Mouse (Mus musculus): ENCODE results near the gene Fthl17a.

Fthl17a gene

DNA sequence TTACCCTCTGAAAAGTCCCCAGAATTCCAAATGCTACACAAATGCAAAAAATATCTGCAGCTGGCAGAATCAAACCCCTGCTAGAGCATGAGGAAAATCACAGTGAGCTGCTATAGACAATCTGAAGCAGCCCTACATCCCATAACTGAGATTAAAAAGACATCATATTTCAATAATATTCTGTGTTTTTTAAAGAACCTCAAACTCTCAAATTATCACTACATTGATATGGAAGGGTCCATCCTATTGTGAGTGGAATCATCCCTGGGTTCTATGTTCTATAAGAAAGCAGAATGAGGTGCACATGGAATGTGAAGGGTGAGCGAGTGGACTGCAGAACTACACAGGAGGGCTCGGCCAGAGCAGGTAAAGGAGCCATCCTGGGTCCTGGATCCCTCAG lies at the start of gene Fthl17a:
Gene Fthl17a (plus strand): TSS at position 301 of the 400 bp plus-strand sequence.
- no peak for DNase-seq (ENCODE audit: low spot score in 2 of 2)

DNA sequence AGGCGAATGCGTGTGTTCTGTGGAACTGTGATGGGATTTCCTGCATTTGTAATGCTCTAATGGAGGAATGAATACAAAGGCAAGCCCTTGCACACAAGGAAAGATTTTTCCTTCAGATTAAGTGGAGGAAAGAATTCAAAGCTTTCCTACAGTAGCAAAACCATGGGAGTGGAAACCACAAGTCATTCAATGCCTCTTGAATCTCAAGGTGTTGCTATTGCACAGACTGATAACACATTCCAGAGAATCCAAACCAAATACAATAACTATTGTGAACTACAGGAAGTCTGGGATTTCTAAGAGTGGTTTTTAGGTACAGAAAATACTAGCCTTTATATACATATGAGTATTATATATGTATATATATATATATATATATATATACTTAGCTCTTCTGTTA lies 42.5 kb upstream of the Fthl17a start:
- no peak for DNase-seq (ENCODE audit: low spot score in 2 of 2)

DNA sequence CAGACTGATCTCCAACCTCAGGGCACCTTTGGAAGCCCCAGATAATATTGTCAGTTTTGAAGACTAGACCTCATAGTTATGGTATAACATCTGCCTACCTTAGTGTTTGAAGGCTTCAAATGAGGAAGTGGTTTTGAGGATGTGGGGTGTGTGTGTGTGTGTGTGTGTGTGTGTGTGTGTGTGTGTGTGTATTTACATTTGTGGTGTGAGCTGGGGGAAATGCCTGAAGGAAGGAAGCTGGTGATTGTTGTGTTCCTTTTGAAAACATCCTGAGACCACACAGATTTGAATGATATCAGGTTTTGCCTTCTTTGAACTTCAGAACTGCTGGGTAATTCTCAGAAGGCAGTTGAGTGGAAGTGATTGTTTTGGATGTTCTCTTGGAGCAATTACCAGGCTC lies 22.6 kb upstream of the Fthl17a start:
- no peak for DNase-seq (ENCODE audit: low spot score in 2 of 2)

DNA sequence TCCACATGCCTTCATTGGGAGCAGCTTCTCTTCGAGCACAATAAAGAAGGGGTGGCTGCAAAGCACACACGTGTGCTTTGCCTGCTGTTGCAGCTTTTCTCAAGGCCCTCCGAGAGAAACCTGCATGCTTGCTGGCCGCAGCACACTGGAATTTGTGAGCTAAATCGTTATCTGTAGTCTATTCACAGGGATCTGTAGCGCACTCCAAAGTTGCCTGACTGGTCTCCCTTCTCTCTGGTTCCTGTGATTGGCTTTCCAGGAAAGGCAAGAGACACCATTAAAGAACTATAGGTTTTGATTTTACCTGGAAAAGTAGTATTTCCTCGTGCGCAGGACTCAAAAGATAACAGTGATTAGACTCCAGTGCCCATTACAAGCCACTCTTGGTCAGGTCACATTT lies 22.3 kb downstream of the Fthl17a start:
- DNase-seq (ENCODE audit: low spot score in 2 of 2), result no peak

DNA sequence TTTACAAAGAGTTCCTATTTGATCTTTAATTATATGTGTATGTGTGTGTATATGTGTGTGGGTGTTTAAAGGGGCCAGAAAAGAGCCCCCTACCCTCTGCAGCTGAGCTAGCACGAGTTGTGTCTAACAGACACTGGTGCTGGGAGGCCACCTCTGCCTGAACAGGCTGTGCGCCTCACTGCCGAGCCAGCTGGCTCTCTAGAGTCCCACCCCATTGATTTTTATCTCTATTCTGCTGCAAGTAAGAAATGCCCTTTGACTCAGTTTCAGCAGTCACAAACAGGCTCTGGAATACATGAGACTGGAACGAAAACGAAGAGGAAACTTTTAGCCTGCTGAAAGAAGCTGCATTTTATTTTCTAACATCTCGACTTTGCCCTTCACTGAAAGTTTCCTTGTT lies 22.8 kb downstream of the Fthl17a start:
- no peak for DNase-seq (ENCODE audit: low spot score in 2 of 2)

DNA sequence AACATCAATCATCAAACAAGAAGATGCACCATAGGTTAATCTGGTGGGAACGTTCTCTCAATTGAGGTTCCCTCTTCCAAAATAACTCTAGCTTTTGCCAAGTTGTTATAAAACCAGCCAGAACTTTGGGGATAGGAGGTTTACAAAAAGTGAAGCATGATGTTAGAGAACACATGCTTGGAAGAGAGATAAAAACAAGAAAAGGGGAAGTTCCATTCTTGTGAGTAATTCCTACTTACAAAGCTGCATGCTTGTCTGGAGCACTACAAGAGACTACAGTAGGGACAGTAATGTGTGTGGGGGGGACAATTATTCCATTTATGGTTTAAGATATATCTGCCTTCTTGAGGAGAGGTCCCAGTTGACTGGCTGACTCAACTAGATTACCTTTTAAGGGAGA lies 40.4 kb downstream of the Fthl17a start:
- DNase-seq (ENCODE audit: low spot score in 2 of 2), result no peak

DNA sequence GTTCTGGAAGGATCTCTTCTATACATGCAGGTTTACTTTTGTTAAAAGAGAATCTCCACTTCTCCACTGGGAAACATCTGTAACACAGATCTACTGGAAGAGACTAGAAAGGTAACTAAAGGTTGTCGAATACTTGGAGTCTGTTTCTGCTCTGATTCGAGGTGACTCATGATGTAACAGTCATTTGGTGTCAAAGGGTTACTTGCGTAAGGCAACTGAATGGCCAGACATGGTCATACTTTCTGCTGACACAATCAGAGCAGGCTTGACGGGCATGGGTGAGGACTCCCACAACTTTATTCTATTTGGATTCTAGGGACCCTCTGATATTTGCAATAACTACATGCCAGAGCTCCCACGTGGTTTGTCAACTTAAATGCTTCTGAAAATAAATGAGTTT lies 43.3 kb downstream of the Fthl17a start:
- no peak for DNase-seq (ENCODE audit: low spot score in 2 of 2)

DNA sequence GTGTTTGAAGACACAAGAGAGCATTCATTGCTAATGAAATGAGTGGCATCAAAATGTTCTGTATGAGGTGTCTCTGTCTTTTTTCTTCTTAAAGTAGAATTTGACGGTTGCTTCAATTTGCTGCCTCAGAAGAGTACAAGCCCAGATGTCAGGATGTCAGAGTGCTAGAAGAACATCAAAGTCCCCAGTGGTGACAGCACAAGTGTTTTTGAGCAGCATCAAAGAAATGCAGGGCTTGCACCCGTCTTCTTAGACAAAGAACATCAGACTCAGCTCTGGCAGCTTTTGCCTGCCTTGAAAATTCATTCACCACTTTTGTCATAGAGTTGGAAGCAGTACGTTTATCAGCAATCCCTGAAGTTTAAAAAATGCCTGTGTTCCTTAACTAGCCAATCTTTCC lies 44.5 kb downstream of the Fthl17a start:
- DNase-seq (ENCODE audit: low spot score in 2 of 2), result no peak

DNA sequence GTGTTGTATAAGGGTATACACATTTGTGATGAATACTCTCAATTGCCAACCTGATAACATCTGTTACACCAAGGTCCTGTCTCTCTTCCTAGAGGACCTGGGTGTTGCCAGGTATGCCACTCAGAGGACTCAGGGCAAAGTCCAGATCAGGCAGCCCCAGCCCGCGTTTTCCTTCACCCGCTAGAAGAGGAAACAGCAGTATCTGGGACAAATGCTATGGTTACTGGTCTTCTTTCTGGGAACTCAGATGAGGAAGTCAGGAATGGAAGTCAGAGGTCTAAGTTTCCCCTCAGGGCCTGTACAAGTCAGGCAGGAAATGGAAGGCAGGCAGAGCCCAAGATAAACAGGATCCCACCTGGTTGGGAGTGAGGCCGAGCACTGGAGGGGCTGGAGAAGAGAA lies 55.2 kb downstream of the Fthl17a start:
- no peak for DNase-seq (ENCODE audit: low spot score in 2 of 2)

DNA sequence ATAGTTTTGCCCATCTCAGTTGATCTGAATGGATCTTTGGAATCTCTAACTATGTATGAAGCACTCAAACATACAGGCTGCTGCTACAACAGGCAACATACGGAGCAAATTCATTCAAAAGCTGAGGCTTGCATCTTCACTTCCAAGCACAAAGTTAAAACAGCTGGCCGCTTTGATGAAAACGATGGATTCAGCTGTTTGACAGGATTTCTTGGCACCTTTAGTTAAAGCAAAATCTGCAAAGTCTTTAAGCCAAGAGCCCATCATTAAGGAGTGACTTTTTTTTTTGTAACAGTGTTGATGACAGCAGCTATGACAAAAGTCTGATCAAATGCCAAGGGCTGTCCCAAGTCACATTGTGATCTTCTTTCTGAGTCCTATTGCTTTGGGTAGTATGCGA lies 69.1 kb downstream of the Fthl17a start:
- no peak for DNase-seq (ENCODE audit: low spot score in 2 of 2)

DNA sequence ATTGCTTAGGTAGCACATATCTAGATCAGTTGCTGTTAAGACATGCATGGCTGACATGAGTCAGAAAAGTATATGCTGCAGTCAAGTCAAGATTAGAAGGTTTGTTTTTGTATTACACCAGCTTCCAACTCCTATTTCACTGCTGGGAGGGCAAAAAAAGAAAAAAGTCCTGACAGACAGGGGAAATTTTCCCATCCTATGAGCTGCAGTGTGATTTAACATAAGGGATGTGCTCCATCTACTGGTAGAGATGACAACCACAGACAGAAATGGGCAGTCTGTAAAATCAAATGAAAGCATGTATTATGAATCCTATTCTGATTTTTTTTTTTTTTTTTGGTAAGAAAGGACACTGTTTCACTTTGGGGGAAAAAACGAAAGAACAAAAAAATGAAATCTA lies 69.7 kb downstream of the Fthl17a start:
- DNase-seq (ENCODE audit: low spot score in 2 of 2), result no peak
